Mouse (Mus musculus) retina, postnatal 1 day (tissue): ENCODE data around the gene Otud6a.
"Not testable (repeated sequence)": the region's sequence is repeated elsewhere in the genome, so short reads cannot be mapped to it uniquely, and the experiment has no call there.

ENCODE experiments used
- DNase-seq: peaks from one replicate; pipeline ENCODE4 v3.0.0-alpha.2; 2012

The Otud6a gene

DNA sequence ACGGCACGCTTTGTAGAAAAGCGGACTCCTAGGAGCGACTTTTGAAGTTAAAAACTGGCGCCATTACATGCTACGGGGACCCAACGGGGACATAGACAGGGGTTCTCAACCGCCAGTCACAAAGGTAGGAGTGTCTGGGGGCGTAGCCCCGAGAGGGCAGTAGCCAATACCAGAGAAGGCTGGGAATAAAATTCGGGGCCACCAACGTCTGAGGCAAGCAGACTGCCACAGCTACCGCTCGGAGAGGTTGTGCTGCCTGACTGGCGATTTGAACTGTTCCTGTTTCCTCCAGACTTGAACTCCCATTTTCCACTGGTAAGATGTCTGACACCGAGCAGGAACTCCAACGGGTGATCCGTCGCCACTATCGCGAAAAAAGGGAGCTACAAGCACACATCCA is at the start of gene Otud6a:
TSS of gene Otud6a (plus strand) at position 321 of the 400 bp plus-strand sequence.
- DNase-seq = no peak

DNA sequence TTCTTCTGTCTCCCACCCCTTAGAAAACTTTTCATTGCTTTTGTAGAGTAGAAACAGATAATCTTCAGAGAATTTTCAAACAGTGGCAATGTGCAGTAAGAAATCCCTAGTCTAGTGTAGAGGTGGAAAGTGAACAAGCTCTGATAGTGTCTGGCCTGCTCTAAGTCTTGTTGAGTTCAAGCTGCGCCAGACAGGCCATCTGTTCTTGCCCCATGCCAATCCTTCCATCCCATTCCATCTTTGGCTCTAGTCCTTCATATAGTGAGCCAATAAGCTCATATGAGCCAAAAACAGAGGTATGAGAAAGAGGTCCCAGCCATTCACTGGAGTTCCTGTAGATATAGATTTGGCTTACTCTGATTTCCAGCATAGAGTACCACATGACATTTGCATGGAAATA is 38.9 kb upstream of the Otud6a start:
- DNase-seq = no peak

DNA sequence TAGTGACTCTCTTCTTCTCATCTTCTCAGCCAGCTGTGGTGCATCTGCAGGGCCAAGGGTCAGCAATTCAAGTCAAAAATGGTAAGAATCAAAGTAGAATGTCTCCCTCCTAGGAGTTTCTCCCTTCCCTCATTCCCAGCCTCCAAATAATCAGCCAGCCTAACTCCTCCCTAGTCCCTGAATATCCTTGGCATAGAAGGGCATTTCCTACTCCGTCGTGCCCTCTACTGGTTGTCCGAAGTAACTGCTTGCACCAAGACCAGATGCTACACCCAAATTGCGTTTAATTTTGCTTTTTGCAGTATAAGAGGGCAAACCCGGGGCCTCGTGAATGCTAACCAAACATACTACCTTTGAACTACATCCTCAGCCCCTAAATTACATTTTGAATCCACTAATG is 36.5 kb upstream of the Otud6a start:
- DNase-seq = peak; percentile 51

DNA sequence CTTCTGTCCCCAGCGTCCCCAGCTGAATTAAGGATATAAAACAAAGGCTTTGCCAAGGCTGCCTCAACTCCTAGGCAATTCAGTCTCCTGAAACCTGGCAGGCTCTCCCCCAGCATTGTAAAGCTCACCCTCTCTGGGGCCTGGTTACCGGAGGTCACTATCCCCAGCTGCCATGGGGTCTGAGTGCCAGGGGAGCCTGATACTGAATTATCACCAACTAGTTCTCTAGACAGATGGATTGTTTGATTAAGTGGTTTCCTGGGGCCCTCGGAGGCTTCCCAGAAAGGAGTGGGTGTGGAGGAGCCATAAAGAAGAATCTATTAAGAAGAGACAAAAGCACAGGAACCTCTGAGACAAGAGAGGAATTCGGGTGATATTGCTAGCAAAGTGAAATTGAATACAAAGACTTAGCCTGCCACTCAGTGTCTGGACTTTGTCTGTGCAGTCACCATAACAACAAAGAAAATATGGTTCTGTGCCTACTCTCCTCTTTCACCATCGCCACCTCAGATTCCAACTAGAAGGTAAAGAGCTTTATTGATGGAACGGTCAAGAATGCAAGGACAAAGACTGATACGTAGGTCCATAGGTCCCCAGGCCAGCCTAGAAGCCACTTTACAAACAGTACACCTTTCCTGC is 34.5 kb upstream of the Otud6a start:
- DNase-seq = no peak

DNA sequence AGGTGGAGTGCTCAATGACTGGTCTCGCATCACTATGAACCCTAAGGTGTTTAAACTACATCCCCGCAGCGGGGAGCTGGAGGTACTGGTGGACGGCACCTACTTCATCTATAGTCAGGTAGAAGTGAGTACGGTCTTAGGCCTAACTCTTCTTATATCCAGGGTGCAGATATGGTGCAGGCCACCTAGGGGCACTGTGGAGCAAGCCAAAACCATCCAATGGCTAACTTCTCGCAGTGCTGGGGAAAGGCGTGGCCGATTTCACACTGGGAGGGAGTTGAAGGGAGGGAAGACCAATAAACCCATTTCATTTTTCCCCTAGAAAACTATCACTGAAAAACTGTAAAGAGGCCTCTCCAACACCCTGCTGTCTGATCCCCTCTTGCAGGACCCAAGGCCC is 33.8 kb upstream of the Otud6a start:
- DNase-seq = peak; percentile 5

DNA sequence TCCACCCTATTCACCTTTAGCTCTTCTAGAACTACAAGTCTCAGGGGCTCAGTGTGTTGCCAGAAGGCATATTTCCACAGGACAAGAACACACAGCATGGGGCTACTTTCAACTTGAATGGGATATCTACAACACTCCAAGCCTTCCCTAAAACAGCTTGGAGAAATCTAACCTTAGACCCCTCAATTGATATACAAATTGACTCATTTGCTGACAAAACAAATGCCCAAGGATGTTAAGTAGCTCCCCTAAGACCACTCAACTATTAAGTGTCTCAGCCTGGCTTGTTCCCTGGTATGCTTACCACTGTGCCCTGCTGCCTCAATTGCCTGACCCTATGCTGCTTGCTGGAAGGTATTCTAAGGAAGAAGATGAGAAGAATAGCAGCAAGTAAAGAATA is 27.9 kb upstream of the Otud6a start:
- no peak for DNase-seq

DNA sequence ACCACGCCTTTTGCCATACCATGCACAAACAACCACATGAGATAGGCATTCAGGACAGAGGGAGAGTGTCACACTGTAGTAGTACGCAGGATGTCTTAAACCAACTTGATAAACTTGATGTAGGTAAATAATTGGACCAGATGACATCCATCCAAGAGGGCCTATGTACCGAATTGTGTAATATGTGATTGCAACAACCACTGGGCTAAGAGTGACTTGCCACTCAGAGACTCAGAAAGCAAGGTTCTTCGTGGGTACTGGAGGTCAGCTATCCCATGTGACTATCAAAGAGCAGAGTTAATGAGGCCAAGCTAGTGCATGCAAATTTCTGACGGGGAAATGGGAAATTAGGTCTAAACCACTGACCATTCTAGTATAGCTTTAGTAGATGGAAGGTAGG is 27.2 kb upstream of the Otud6a start:
- no peak for DNase-seq

DNA sequence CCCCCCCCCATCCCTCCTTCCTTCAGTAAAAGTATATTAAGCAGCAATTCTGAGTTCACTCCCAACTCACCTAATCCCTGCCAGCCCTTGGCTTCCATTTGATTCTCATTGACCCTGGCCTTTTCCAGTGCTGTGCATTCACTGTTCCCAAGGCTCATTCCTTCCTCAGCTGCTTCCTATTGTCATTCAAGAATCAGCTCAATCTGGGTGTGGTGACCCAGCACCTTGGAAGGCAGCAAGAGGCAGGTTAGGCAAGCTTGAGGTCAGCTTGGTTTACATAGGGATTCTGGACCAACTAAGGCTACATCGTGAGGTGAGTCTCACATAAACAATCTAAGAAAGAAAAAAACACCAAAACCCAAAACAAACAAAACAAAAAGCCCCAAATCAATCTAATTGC is 19.6 kb upstream of the Otud6a start:
- DNase-seq = no peak

DNA sequence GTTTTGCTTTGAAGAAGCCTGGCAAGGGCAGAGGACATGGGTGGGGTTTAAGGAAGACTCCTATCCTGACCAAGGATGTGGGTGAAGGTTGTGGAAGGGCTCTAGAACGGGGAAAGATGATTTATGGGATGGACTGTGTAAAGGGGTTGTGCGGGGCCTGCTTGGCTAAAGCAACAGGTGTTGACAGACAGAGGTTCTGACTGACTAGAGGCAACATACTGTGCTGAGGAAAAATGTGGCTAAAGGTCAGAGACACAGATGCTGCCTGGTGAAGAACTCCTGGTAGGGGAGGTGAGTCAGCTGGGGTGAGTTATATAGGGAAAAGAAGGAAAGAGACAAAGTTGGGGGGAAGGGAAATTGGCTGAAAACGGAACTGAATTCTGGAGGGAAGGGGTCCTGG is 3.5 kb downstream of the Otud6a start:
- no peak for DNase-seq

DNA sequence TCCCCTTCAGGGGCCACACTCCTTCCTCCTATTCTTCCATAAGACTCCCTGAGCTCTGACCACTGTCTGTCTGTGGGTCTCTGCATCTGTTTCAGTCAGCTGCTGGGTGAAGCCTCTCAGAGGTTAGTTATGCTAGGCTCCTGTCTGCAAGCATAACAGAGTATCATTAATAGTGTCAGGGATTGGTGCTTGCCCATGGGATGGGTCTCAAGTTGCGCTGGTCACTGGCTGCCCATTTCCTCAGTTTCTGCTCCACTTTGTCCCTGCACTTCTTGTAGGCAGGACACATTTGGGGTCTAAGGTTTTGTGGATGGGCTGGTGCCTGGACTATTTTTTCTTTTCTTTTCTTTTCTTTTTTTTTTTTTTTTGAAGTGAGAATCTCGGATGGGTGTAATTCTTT is 13.8 kb downstream of the Otud6a start, which contains the start of gene Awat2:
TSS of gene Awat2 (minus strand) at position 101 of the 400 bp plus-strand sequence.
- DNase-seq = not testable (repeated sequence)

DNA sequence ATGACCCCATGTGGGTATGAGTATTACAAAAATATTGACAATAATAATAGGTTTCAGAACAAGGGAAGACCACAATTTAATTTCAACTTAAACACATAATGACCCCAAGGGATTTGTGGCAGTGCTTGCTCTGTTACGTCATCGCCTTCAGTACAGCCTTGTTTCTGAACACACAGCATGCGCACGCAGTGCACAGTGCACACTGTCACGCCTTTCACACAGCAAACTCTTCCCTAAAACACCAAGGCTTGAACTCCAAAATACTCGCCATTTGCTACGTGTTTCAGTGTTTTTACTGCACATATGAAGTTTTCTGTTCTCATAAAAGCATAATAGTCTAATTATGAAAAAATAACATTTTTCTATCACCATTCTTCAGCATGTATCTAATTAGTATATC is 14.7 kb downstream of the Otud6a start:
- DNase-seq = no peak

DNA sequence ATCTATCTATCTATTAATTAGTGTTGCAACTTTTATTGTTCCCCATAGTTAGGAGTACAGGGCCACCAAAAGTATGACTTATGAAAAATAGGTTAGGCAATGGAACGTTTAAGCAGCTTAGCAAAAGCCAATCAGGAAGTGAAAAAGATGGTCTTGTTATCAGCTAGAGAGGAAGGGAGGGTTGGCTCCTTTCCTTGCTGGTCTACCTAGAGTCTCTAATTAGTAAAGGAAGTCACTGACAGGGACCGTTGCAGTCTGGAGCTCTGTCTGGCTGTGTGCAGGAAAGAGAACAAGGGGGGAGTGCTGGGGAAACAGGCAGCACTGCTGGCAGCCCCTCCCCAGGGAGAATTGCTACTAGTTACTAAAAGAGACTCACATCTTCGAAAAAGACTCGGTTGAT is 39.2 kb downstream of the Otud6a start:
- DNase-seq = no peak

DNA sequence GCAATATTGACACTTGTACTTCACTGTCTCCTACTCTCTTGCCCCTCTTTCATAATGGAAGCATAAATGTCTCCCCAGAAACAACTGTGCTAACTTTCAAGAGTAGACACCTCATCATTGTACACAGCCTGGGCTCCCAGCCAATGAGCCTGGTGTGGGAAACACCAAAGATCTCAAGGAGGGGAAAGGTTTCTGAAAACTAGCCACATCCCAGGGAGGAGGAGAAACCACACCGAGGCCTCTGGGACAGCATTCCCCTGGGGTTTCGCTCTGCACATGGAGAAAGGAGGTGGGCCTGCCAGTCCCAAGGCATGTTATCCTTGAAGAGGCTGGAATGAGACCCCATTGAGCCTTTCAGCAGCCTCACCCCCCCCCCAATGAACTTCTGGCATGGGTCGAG is 41.3 kb downstream of the Otud6a start:
- DNase-seq = no peak

DNA sequence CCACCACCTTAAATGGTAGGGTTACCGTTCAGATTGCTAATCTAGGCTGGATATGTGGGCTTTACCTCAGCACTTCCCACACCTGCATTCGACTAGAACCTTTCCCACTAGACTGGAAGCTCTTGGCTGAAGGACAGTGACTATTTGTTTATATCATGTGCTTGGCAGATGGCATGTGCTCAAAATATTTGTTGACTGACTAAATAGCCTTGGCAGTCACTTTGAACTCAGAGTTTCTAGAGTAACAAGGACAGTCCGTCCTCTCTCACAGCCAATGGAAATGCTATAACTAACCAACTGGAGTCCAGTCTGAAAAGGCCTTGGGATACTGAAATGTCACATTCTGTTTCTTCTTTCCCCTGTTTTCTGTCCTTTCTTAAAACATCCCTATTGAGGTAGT is 42.7 kb downstream of the Otud6a start:
- no peak for DNase-seq

DNA sequence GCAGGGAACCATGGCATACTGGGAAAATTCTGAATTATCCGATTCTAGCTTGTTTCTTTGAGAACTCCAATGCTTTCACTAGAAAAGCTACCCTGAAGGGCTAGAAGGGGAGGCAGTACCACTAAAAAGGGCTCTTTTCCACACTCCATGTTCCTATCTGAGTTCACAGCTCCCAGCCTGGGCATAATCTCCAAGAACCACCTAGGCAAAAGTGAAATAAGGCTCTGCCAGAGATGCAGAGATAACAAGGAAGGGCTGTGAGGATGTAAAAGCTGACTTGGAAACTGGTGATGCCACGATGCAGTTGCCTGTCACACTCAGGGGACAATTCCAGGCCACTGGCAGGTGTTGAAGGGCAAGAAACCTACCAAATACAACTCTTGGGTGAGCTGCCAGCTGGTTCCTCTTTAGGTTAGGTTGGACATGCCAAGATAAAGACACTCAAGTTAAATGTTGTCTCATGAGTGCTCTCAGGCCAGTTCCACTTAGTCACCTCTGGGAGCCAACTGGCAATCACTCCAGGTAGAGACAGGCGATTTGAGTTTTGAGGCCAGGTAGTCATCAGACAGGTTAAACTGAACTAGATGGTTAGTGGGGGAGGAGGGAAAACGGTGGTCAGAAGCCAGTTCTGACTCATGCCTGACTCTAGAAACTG is 46.9 kb downstream of the Otud6a start:
- no peak for DNase-seq
